Mouse (Mus musculus) spleen, adult 18-20 months (tissue): Measurements from ENCODE around the gene Fyb2.
"Not testable (repeated sequence)": the region's sequence is repeated elsewhere in the genome, so short reads cannot be mapped to it uniquely, and the experiment has no call there.

Experiments used
- DNase-seq, 2 experiments: peaks; one replicate each; pipeline ENCODE4 v3.0.0; 2022; ENCODE audit warnings: mixed read lengths in 2 of 2

Gene Fyb2

GRCm38 (mm10) chr4:104941895-104942294 lies 28.6 kb downstream of the Fyb2 start:
- DNase-seq: no peak

GRCm38 (mm10) chr4:104944482-104944881 lies 31.2 kb downstream of the Fyb2 start:
- DNase-seq: no peak

GRCm38 (mm10) chr4:104948886-104949285 lies 35.6 kb downstream of the Fyb2 start:
- DNase-seq: no peak

GRCm38 (mm10) chr4:104949304-104949703 lies 36.0 kb downstream of the Fyb2 start:
- DNase-seq: no peak

GRCm38 (mm10) chr4:104951280-104951878 lies 38.1 kb downstream of the Fyb2 start:
- no peak for DNase-seq

GRCm38 (mm10) chr4:104956691-104957090 lies 43.4 kb downstream of the Fyb2 start:
- DNase-seq: no peak

- DNase-seq: no peak
These were observed 48.2 kb downstream of the Fyb2 start for GRCm38 (mm10) chr4:104961431-104961830.

GRCm38 (mm10) chr4:104972606-104973005 lies 59.4 kb downstream of the Fyb2 start:
- DNase-seq: no peak

GRCm38 (mm10) chr4:104975162-104975830 lies 62.0 kb downstream of the Fyb2 start:
- DNase-seq: no peak

GRCm38 (mm10) chr4:104985960-104986632 lies 72.8 kb downstream of the Fyb2 start:
- DNase-seq: no peak

GRCm38 (mm10) chr4:104987631-104988030 lies 74.4 kb downstream of the Fyb2 start:
- no peak for DNase-seq

- no peak for DNase-seq
These were observed 74.8 kb downstream of the Fyb2 start for GRCm38 (mm10) chr4:104988102-104988501.

- no peak for DNase-seq
These were observed 75.5 kb downstream of the Fyb2 start for GRCm38 (mm10) chr4:104988709-104989108.

GRCm38 (mm10) chr4:104990016-104990415 lies 76.8 kb downstream of the Fyb2 start:
- DNase-seq: no peak

GRCm38 (mm10) chr4:104990686-104991085 lies 77.4 kb downstream of the Fyb2 start:
- no peak for DNase-seq

- DNase-seq: no peak
These were observed 79.0 kb downstream of the Fyb2 start for GRCm38 (mm10) chr4:104992271-104992670.

- DNase-seq: no peak
These were observed 80.1 kb downstream of the Fyb2 start for GRCm38 (mm10) chr4:104993140-104993874.

- DNase-seq: no peak
These were observed 86.4 kb downstream of the Fyb2 start for GRCm38 (mm10) chr4:104999702-105000101.

- DNase-seq: no peak
These were observed 88.5 kb downstream of the Fyb2 start for GRCm38 (mm10) chr4:105001736-105002135.

- no peak for DNase-seq
These were observed 90.9 kb downstream of the Fyb2 start for GRCm38 (mm10) chr4:105004135-105004534.

GRCm38 (mm10) chr4:105004649-105005048 lies 91.4 kb downstream of the Fyb2 start:
- not testable (repeated sequence) for DNase-seq

GRCm38 (mm10) chr4:105007360-105008018 lies 94.2 kb downstream of the Fyb2 start:
- no peak for DNase-seq

- DNase-seq: no peak
These were observed 100.5 kb downstream of the Fyb2 start for GRCm38 (mm10) chr4:105013718-105014117.
